Mouse (Mus musculus) megakaryocyte, embryonic 14.5 days (primary cell): Measurements from ENCODE around the gene Zfp112.

ENCODE experiments used
- FLI1 ChIP-seq: IDR thresholded peaks from 2 replicates; pipeline ENCODE4 v1.6.1; 2012; ENCODE audit warnings: low read length, inconsistent platforms, mixed read lengths
- GATA1 ChIP-seq: IDR thresholded peaks from 3 replicates; pipeline ENCODE4 v1.6.1; 2012; ENCODE audit warnings: mixed read lengths, low read length, inconsistent platforms, borderline replicate concordance

- TF ChIP-seq GATA1 = no peak
- no peak for TF ChIP-seq FLI1
Observed at GRCm38 (mm10) chr7:24113001-24113400, 887 bp downstream of the Zfp112 start.
